ENCODE assay signal across 8 mouse cellular contexts in the genomic region with DNA sequence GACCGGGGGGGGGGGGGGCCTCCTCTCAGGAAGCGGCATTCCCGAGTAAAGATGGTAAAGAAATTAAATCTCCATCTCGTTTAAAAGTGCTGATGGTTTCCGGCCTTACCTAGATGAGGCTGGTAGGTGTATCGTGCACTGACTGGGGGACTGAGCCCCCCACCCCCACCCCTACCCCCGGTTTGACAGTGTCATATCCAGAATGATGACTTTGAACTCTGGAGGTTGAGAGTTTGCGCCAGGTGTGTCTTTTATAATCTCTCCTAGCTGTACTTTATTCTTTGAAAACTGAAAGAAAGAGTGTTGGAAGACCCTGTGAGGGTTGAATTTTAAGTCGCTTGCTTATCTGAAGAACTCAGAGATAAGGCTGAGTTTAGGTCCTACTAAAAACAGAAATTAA. TPM values are rescaled to one million over a fixed set of nuclear protein-coding genes. Genes with fewer than 3 reads are reported as not detected.
DNase-seq lines count a peak whose midpoint lies in the region; ATAC-seq and TF ChIP-seq lines count a peak whose summit lies in the region.

No protein-coding gene starts in this region.

- WGBS in heart, embryonic 11.5 days (ENCODE audit: insufficient replicate concordance) = 8% methylated on average over 9 of the region's 9 CpGs
- WGBS in forebrain, embryonic 12.5 days = 14% methylated on average over 8 of the region's 9 CpGs
- WGBS in liver, embryonic 14.5 days (ENCODE audit: insufficient replicate concordance) = 7% methylated on average over 9 of the region's 9 CpGs

- TF ChIP-seq EP300 in liver, embryonic 14.5 days (IDR thresholded peaks at IDR 0.05; ENCODE audit: low read depth) = no peak

- TF ChIP-seq CTCF in liver, embryonic 14.5 days (IDR thresholded peaks at IDR 0.05; ENCODE audit: low read depth) = no peak

- intact Hi-C loops in heart, postnatal 25 days (cut with DNase I) = loop anchor here (5.0 kb wide), 1 partner anchor 71 kb away; the partner anchor contains the start of gene Itpripl1

- DNase-seq in heart, postnatal 25 days (ENCODE audit: low spot score) = no peak
- DNase-seq in liver, embryonic 14.5 days (ENCODE audit: low read depth in 3 of 3, low spot score in 3 of 3) = no peak
- DNase-seq in ovary, postnatal 10 days (ENCODE audit: low spot score) = no peak
- no peak for DNase-seq in testis, postnatal 10 days (ENCODE audit: low spot score)
- DNase-seq in adrenal gland, postnatal 25 days = no peak

- peak overlapping the region; percentile 76 for H3K9ac ChIP-seq in heart, embryonic 11.5 days (ENCODE audit: low read depth, low read length)
- H3K9ac ChIP-seq in forebrain, embryonic 12.5 days = peak overlapping the region; percentile 65
- peak overlapping the region; percentile 85 for H3K9ac ChIP-seq in liver, embryonic 14.5 days (replicated peaks)

- H3K9me3 ChIP-seq in heart, embryonic 11.5 days (replicated peaks; ENCODE audit: control insufficient read depth, low read length) = no peaks in the 10 kb centered on the region
- no peaks in the 10 kb centered on the region for H3K9me3 ChIP-seq in forebrain, embryonic 12.5 days
- H3K9me3 ChIP-seq in liver, embryonic 14.5 days (ENCODE audit: control insufficient read depth, low read length) = no peaks in the 10 kb centered on the region

- H3K4me3 ChIP-seq in heart, embryonic 11.5 days (ENCODE audit: low read depth, low read length) = peak overlapping the region; percentile 64
- peak overlapping the region; percentile 64 for H3K4me3 ChIP-seq in forebrain, embryonic 12.5 days (replicated peaks)
- peak overlapping the region; percentile 70 to 86 for H3K4me3 ChIP-seq in liver, embryonic 14.5 days (ENCODE audit: insufficient read depth in 1 of 2, low read depth in 2 of 2, low read length in 2 of 2)

- H3K4me2 ChIP-seq in heart, embryonic 11.5 days = peak overlapping the region; percentile 74
- H3K4me2 ChIP-seq in forebrain, embryonic 12.5 days = peak overlapping the region; percentile 70
- peak overlapping the region; percentile 94 for H3K4me2 ChIP-seq in liver, embryonic 14.5 days (ENCODE audit: low read depth)

- peak; percentile 44 for ATAC-seq in heart, embryonic 11.5 days (replicated peaks; ENCODE audit: insufficient number of reproducible peaks, low FRiP score, low TSS enrichment)
- peak; percentile 13 for ATAC-seq in CD4-positive, CD25-positive, alpha-beta regulatory T cell, adult 4 months
- ATAC-seq in forebrain, embryonic 12.5 days (ENCODE audit: low FRiP score) = peak; percentile 68
- peak; percentile 42 for ATAC-seq in liver, embryonic 14.5 days (ENCODE audit: insufficient read depth)

- H3K27ac ChIP-seq in heart, embryonic 11.5 days (ENCODE audit: low read depth, low read length) = 0 out of 2 replicates have a peak overlapping the region, but pooled peaks have one; percentile 16
- H3K27ac ChIP-seq in forebrain, embryonic 12.5 days = 0 out of 2 replicates have a peak overlapping the region, but pooled peaks have one; percentile 50
- peak overlapping the region; percentile 13 for H3K27ac ChIP-seq in liver, embryonic 14.5 days

- no peaks in the 10 kb centered on the region for H3K27me3 ChIP-seq in heart, embryonic 11.5 days (ENCODE audit: control insufficient read depth, insufficient read depth, low read length)
- no peaks in the 10 kb centered on the region for H3K27me3 ChIP-seq in forebrain, embryonic 12.5 days
- H3K27me3 ChIP-seq in liver, embryonic 14.5 days (ENCODE audit: control insufficient read depth, insufficient read depth, low read length) = no peaks in the 10 kb centered on the region

- 0 out of 2 replicates have a peak, but pooled peaks cover 5% of the 10 kb centered on the region for H3K4me1 ChIP-seq in heart, embryonic 11.5 days (ENCODE audit: control insufficient read depth, insufficient read depth, low read length)
- peaks cover 13% of the 10 kb centered on the region for H3K4me1 ChIP-seq in forebrain, embryonic 12.5 days
- peaks cover 0 to 6% of the 10 kb centered on the region in 2 experiments; a peak in 2 of 4 replicates for H3K4me1 ChIP-seq in liver, embryonic 14.5 days (replicated peaks; ENCODE audit: control insufficient read depth in 2 of 2, insufficient read depth in 2 of 2, low read length in 1 of 2)

- peaks cover 3% of the 10 kb centered on the region; the same call in 1 of the 2 replicates for H3K36me3 ChIP-seq in heart, embryonic 11.5 days (ENCODE audit: control insufficient read depth, insufficient read depth, low read length)
- peaks cover 7% of the 10 kb centered on the region; the same call in 1 of the 2 replicates for H3K36me3 ChIP-seq in forebrain, embryonic 12.5 days (replicated peaks)
- no peaks in the 10 kb centered on the region; the same call in none of the 2 replicates for H3K36me3 ChIP-seq in liver, embryonic 14.5 days (replicated peaks; ENCODE audit: control insufficient read depth, insufficient read depth, low read depth)

RNA-seq across cellular contexts. Expression of gene Blvra, which starts 0.4 kb away (rescaled TPM):
- polyA plus RNA-seq in heart, embryonic 11.5 days (2014; fragmentation: Nextera tagmentation; extraction: Ambion mirVana) = 41.5 and 43.4 TPM in 2 replicates
- 10 to 100 TPM; 16.9 to 20.7 TPM for total RNA-seq in heart, postnatal 25 days (2021)
- polyA plus RNA-seq in CD4-positive, CD25-positive, alpha-beta regulatory T cell, adult 4 months (2017; shearing (Covaris generic)) = 100 to 1,000 TPM; 105 to 107 TPM
- 18.1 and 18.9 TPM in 2 replicates for polyA plus RNA-seq in forebrain, embryonic 12.5 days (2016; fragmentation: Nextera tagmentation; extraction: Ambion mirVana)
- 15.3 and 25.1 TPM in 2 replicates for polyA plus RNA-seq in liver, embryonic 14.5 days (2012; rRNA removed)
- polyA plus RNA-seq in liver, embryonic 14.5 days (2014; fragmentation: Nextera tagmentation; extraction: Ambion mirVana) = 63.7 and 65.1 TPM in 2 replicates
- total RNA-seq in adrenal gland, postnatal 25 days (2021) = 22.3 and 33.9 TPM in 2 replicates

Comparison
In these comparisons a context has a peak if more than half of its experiments do, and no peak if none do; other contexts are left out.
1. ATAC-seq: peak in every context shown above with its lines; median percentile 68 in forebrain, embryonic 12.5 days; 44 in heart, embryonic 11.5 days; 42 in liver, embryonic 14.5 days; 13 in CD4-positive, CD25-positive, alpha-beta regulatory T cell, adult 4 months.